Mouse (Mus musculus): ENCODE measurements around the gene Anp32e. TPM values are rescaled to one million over a fixed set of nuclear protein-coding genes. Genes with fewer than 3 reads are reported as not detected.
A peak's percentile ranks its signal among the peaks of the same experiment; 100 is the strongest.

Gene Anp32e
- polyA plus RNA-seq, 1 experiment from 2014 or later, result 328 TPM

- Histone ChIP-seq H3K4me1 (peaks cover 28% of the 10 kb centered on the region), H3K4me3 (peak overlapping the region; percentile 13; the same call in 1 of the 2 replicates), H3K36me3 (peaks cover 34% of the 10 kb centered on the region), H3K27ac (replicated peaks) (peak overlapping the region; percentile 88), H3K9me3 (no peaks in the 10 kb centered on the region), H3K4me2 (replicated peaks) (peak overlapping the region; percentile 46), H3K9ac (replicated peaks) (peak overlapping the region; percentile 56), H3K27me3 (0 out of 2 replicates have a peak, but pooled peaks cover 6% of the 10 kb centered on the region)
- ATAC-seq (ENCODE audit: low FRiP score, low read depth), result peak; percentile 86
- WGBS, result 6% methylated on average over 12 of the region's 12 CpGs
Measured at GRCm38 (mm10) chr3:95985209-95986000, 56.4 kb downstream of the Anp32e start.

GRCm38 (mm10) chr3:95986001-95986622, 57.1 kb downstream of the Anp32e start:
- Histone ChIP-seq H3K9me3 (no peaks in the 10 kb centered on the region), H3K4me1 (peaks cover 28% of the 10 kb centered on the region), H3K36me3 (peaks cover 41% of the 10 kb centered on the region), H3K4me3 (peak overlapping the region; percentile 13; the same call in 1 of the 2 replicates), H3K27ac (replicated peaks) (peak overlapping the region; percentile 88), H3K9ac (replicated peaks) (peak overlapping the region; percentile 56), H3K27me3 (0 out of 2 replicates have a peak, but pooled peaks cover 6% of the 10 kb centered on the region), H3K4me2 (replicated peaks) (peak overlapping the region; percentile 46)
- WGBS, result 3% methylated on average over 21 of the region's 21 CpGs
- ATAC-seq (ENCODE audit: low FRiP score, low read depth), result peak; percentile 39; the same call in 1 of the 2 replicates

GRCm38 (mm10) chr3:95986984-95987383, 57.9 kb downstream of the Anp32e start:
- Histone ChIP-seq H3K36me3 (peaks cover 50% of the 10 kb centered on the region), H3K9ac (replicated peaks) (no peak overlapping the region), H3K9me3 (no peaks in the 10 kb centered on the region), H3K4me1 (peaks cover 28% of the 10 kb centered on the region), H3K27me3 (0 out of 2 replicates have a peak, but pooled peaks cover 6% of the 10 kb centered on the region), H3K4me2 (replicated peaks) (no peak overlapping the region), H3K4me3 (no peak overlapping the region), H3K27ac (replicated peaks) (no peak overlapping the region)
- ATAC-seq (ENCODE audit: low FRiP score, low read depth), result no peak
- WGBS, result 76% methylated on average over 4 of the region's 4 CpGs

- no peak for ATAC-seq (ENCODE audit: low FRiP score, low read depth)
- Histone ChIP-seq H3K27me3 (0 out of 2 replicates have a peak, but pooled peaks cover 6% of the 10 kb centered on the region), H3K4me2 (replicated peaks) (no peak overlapping the region), H3K4me3 (no peak overlapping the region), H3K36me3 (peaks cover 55% of the 10 kb centered on the region), H3K9ac (replicated peaks) (no peak overlapping the region), H3K4me1 (peaks cover 32% of the 10 kb centered on the region), H3K27ac (replicated peaks) (no peak overlapping the region), H3K9me3 (no peaks in the 10 kb centered on the region)
- 81% methylated on average over 6 of the region's 6 CpGs for WGBS
Measured at GRCm38 (mm10) chr3:95987386-95988110, 58.5 kb downstream of the Anp32e start.

- H3K4me2 ChIP-seq (replicated peaks), result no peak overlapping the region
- no peak for ATAC-seq (ENCODE audit: low FRiP score, low read depth)
- peaks cover 57% of the 10 kb centered on the region for H3K36me3 ChIP-seq
- no peak overlapping the region for H3K4me3 ChIP-seq
- peak overlapping the region; percentile 3; the same call in 1 of the 2 replicates for H3K27ac ChIP-seq (replicated peaks)
- 0 out of 2 replicates have a peak, but pooled peaks cover 6% of the 10 kb centered on the region for H3K27me3 ChIP-seq
- H3K9ac ChIP-seq (replicated peaks), result no peak overlapping the region
- no peaks in the 10 kb centered on the region for H3K9me3 ChIP-seq
- H3K4me1 ChIP-seq, result peaks cover 38% of the 10 kb centered on the region
- WGBS, result 95% methylated on average over 1 of the region's 1 CpGs
Measured at GRCm38 (mm10) chr3:95988138-95988537, 59.1 kb downstream of the Anp32e start.

DNA sequence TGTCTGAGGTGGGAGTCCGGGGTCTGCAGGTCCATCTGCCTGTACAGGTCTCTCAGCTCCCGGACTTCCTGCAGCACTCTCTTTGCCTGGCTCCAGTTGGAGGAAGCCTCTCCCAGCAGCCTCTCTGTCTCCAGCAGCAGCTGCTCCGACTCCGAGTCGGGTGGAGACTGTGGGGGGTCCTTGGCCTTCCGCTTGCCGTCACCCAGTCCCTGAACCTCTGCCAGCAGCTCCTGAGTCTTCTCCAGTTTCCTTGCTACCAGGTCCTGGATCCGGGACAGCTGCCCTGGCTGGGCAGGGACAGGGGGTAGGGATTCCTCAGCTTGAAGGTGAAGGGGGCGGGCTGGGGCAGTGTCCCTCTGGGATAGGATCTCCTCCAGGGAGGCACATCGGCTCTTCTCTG, 59.9 kb downstream of the Anp32e start:
- Histone ChIP-seq H3K4me1 (peaks cover 47% of the 10 kb centered on the region), H3K36me3 (peaks cover 57% of the 10 kb centered on the region)
- no peak for ATAC-seq (ENCODE audit: low FRiP score, low read depth)

DNA sequence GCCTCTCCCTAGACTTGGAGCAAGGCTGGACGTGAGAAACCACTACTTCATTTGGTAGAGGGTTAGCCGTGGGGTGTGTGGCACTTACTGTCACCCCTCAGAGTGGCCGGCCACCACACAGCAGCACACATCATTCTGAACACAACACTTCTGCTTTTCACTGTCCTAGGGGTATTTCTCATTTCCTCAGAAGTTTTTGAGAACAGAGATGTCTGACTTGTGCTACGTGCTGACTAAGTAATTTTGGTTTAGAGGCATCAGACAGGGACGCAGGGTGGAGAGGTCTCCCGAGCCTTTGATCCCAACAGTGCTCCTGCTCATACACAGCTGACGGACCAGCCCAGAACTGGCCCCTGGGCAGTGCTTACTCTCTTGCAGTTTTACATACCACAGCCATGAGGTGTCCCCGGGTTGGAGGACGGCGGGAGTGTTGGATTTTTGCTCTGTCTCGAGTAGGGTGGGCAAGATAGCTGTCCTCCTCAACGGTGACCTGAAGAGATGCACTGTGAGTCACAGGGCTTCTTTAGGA, 61.4 kb downstream of the Anp32e start:
- Histone ChIP-seq H3K36me3 (peaks cover 57% of the 10 kb centered on the region), H3K9me3 (no peaks in the 10 kb centered on the region), H3K27ac (replicated peaks) (no peak overlapping the region), H3K4me1 (peaks cover 44% of the 10 kb centered on the region), H3K4me2 (replicated peaks) (no peak overlapping the region), H3K4me3 (no peak overlapping the region), H3K27me3 (0 out of 2 replicates have a peak, but pooled peaks cover 6% of the 10 kb centered on the region), H3K9ac (replicated peaks) (no peak overlapping the region)
- WGBS, result 94% methylated on average over 12 of the region's 12 CpGs
- ATAC-seq (ENCODE audit: low FRiP score, low read depth), result no peak

More for the DNA sequence above, 59.9 kb downstream of the Anp32e start:
- Histone ChIP-seq H3K4me2 (replicated peaks) (no peak overlapping the region), H3K9ac (replicated peaks) (no peak overlapping the region), H3K9me3 (no peaks in the 10 kb centered on the region), H3K27me3 (0 out of 2 replicates have a peak, but pooled peaks cover 6% of the 10 kb centered on the region), H3K4me3 (no peak overlapping the region), H3K27ac (replicated peaks) (no peak overlapping the region)
- WGBS, result 65% methylated on average over 10 of the region's 10 CpGs

DNA sequence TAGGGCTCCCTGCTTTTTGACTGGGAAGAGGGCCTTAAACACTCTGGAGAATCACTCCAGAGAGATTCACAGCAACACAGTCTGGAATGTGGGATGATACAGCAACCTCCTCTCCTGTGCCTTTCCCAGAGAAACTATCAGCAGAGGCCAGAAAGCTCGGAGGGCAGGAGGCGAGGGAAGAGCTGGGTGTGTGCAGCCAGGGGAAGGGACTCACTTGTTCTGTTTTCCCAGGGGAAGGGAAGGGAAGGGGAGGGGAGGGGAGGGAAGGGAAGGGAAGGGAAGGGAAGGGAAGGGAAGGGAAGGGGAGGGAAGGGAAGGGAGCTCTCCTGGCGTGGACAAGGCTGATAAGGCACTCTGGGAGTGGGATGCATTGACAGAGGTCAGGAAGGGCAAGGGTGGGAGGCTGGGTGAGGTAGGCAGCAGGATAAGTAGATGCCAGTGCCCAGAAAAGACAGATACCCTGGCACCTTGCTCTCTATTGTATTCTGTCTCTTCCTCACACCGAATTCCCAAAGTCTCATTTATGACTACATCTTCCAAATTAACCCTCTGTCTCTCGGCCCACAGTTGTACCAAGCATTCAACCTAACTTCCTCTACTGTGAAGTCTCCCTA, 64.1 kb downstream of the Anp32e start:
- H3K27ac ChIP-seq (replicated peaks), result 0 out of 2 replicates have a peak overlapping the region, but pooled peaks have one; percentile 97
- H3K4me3 ChIP-seq, result peak overlapping the region; percentile 78
- H3K9ac ChIP-seq (replicated peaks), result peak overlapping the region; percentile 98
- no peaks in the 10 kb centered on the region for H3K9me3 ChIP-seq
- WGBS, result 46% methylated on average over 5 of the region's 5 CpGs
- H3K27me3 ChIP-seq, result no peaks in the 10 kb centered on the region
- no peak for ATAC-seq (ENCODE audit: low FRiP score, low read depth)
- H3K4me1 ChIP-seq, result peaks cover 42% of the 10 kb centered on the region
- H3K4me2 ChIP-seq (replicated peaks), result peak overlapping the region; percentile 93
- H3K36me3 ChIP-seq, result peaks cover 45% of the 10 kb centered on the region

- Histone ChIP-seq H3K9me3 (no peaks in the 10 kb centered on the region), H3K27me3 (no peaks in the 10 kb centered on the region), H3K4me1 (peaks cover 48% of the 10 kb centered on the region), H3K27ac (replicated peaks) (peak overlapping the region; percentile 97), H3K36me3 (peaks cover 38% of the 10 kb centered on the region), H3K4me3 (peak overlapping the region; percentile 78), H3K9ac (replicated peaks) (peak overlapping the region; percentile 98), H3K4me2 (replicated peaks) (peak overlapping the region; percentile 93)
- ATAC-seq (ENCODE audit: low FRiP score, low read depth), result no peak
- WGBS, result 39% methylated on average over 4 of the region's 4 CpGs
Measured at GRCm38 (mm10) chr3:95993881-95994280, 64.8 kb downstream of the Anp32e start.

DNA sequence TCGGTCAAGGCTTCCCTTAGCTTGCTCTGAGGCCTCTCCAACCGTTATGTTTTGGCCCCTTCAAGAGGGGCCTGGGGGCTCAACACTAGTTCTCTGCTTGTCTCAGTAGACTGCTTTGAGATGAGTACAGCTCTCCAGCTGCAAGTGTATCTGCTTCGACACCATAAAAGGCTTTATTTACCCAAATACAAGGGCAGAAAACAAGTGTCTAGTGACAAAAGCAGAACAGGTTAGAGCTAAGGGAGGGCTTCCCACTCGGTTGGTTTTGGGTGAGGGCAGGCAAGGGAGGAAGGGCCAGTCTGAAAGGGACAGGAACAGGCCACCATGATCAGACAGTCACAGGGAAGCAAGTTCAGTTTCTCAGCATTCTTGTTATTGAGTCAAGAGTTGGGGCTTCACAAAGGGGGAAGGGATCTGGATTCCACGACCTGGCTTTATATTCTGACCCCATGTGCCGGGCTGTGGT, 65.4 kb downstream of the Anp32e start:
- ATAC-seq (ENCODE audit: low FRiP score, low read depth), result no peak
- Histone ChIP-seq H3K27ac (replicated peaks) (peak overlapping the region; percentile 97), H3K4me3 (peak overlapping the region; percentile 78), H3K36me3 (peaks cover 32% of the 10 kb centered on the region), H3K27me3 (no peaks in the 10 kb centered on the region), H3K9me3 (no peaks in the 10 kb centered on the region), H3K9ac (replicated peaks) (peak overlapping the region; percentile 98), H3K4me2 (replicated peaks) (peak overlapping the region; percentile 93), H3K4me1 (peaks cover 46% of the 10 kb centered on the region)
- whole genome bisulfite sequencing, result 9% methylated on average over 6 of the region's 6 CpGs
